Mouse (Mus musculus): ENCODE measurements around the gene Tgtp2. TPM values are rescaled to one million over a fixed set of nuclear protein-coding genes. Genes with fewer than 3 reads are reported as not detected.
A peak's percentile ranks its signal among the peaks of the same experiment; 100 is the strongest.

The Tgtp2 gene
- total and polyA plus RNA-seq, 2 experiments from 2014 or later: 0.19 TPM; not detected in 1

- Histone ChIP-seq H3K4me2 (ENCODE audit: low read depth, low read length, poor library complexity, severe bottlenecking) (no peak overlapping the region), H3K9me3 (ENCODE audit: low read length) (no peaks in the 10 kb centered on the region), H3K4me1 (ENCODE audit: insufficient read depth, low read length) (no peaks in the 10 kb centered on the region), H3K9ac (replicated peaks; ENCODE audit: low read length, poor library complexity, severe bottlenecking) (no peak overlapping the region), H3K27ac (ENCODE audit: low read depth, low read length) (no peak overlapping the region), H3K4me3 (ENCODE audit: low read depth, low read length) (no peak overlapping the region), H3K27me3 (ENCODE audit: insufficient read depth, low read length) (no peaks in the 10 kb centered on the region; the same call in 1 of the 2 replicates), H3K36me3 (ENCODE audit: insufficient read depth, low read length) (no peaks in the 10 kb centered on the region)
- no peak for TF ChIP-seq CTCF (IDR thresholded peaks at IDR 0.05)
- no peak for ATAC-seq (ENCODE audit: low FRiP score)
- 73% methylated on average over 1 of the region's 1 CpGs for WGBS
- DNase-seq (ENCODE audit: low spot score): no peak
Measured at GRCm38 (mm10) chr11:49105752-49106151, 41.7 kb upstream of the Tgtp2 start.

GRCm38 (mm10) chr11:49103047-49103693 lies 39.2 kb upstream of the Tgtp2 start:
- Histone ChIP-seq H3K27ac (ENCODE audit: low read depth, low read length) (no peak overlapping the region), H3K36me3 (ENCODE audit: insufficient read depth, low read length) (no peaks in the 10 kb centered on the region), H3K9me3 (ENCODE audit: low read length) (no peaks in the 10 kb centered on the region), H3K4me1 (ENCODE audit: insufficient read depth, low read length) (no peaks in the 10 kb centered on the region), H3K4me3 (ENCODE audit: low read depth, low read length) (no peak overlapping the region), H3K4me2 (ENCODE audit: low read depth, low read length, poor library complexity, severe bottlenecking) (no peak overlapping the region; the same call in 1 of the 2 replicates), H3K9ac (replicated peaks; ENCODE audit: low read length, poor library complexity, severe bottlenecking) (no peak overlapping the region), H3K27me3 (ENCODE audit: insufficient read depth, low read length) (no peaks in the 10 kb centered on the region; the same call in 1 of the 2 replicates)
- peak; percentile 96 for TF ChIP-seq CTCF (IDR thresholded peaks at IDR 0.05)
- ATAC-seq (ENCODE audit: low FRiP score): peak; percentile 72
- WGBS: 15% methylated on average over 8 of the region's 8 CpGs
- peak; percentile 84 for DNase-seq (ENCODE audit: low spot score)

- no peak overlapping the region for H3K27ac ChIP-seq (ENCODE audit: low read depth, low read length)
- 62% methylated on average over 5 of the region's 5 CpGs for WGBS
- no peaks in the 10 kb centered on the region for H3K36me3 ChIP-seq (ENCODE audit: insufficient read depth, low read length)
- TF ChIP-seq CTCF (IDR thresholded peaks at IDR 0.05): no peak
- no peaks in the 10 kb centered on the region; the same call in 1 of the 2 replicates for H3K27me3 ChIP-seq (ENCODE audit: insufficient read depth, low read length)
- ATAC-seq (ENCODE audit: low FRiP score) (no peak), DNase-seq (ENCODE audit: low spot score) (no peak)
- no peak overlapping the region for H3K9ac ChIP-seq (replicated peaks; ENCODE audit: low read length, poor library complexity, severe bottlenecking)
- H3K4me3 ChIP-seq (ENCODE audit: low read depth, low read length): no peak overlapping the region
- no peak overlapping the region for H3K4me2 ChIP-seq (ENCODE audit: low read depth, low read length, poor library complexity, severe bottlenecking)
- no peaks in the 10 kb centered on the region for H3K9me3 ChIP-seq (ENCODE audit: low read length)
- H3K4me1 ChIP-seq (ENCODE audit: insufficient read depth, low read length): no peaks in the 10 kb centered on the region
Measured at GRCm38 (mm10) chr11:49101500-49101899, 37.5 kb upstream of the Tgtp2 start.

- H3K4me3 ChIP-seq (ENCODE audit: low read depth, low read length): no peak overlapping the region
- no peak for TF ChIP-seq CTCF (IDR thresholded peaks at IDR 0.05)
- 80% methylated on average over 3 of the region's 3 CpGs for WGBS
- H3K36me3 ChIP-seq (ENCODE audit: insufficient read depth, low read length): no peaks in the 10 kb centered on the region
- H3K4me1 ChIP-seq (ENCODE audit: insufficient read depth, low read length): no peaks in the 10 kb centered on the region
- no peak overlapping the region for H3K9ac ChIP-seq (replicated peaks; ENCODE audit: low read length, poor library complexity, severe bottlenecking)
- no peak overlapping the region for H3K4me2 ChIP-seq (ENCODE audit: low read depth, low read length, poor library complexity, severe bottlenecking)
- H3K27ac ChIP-seq (ENCODE audit: low read depth, low read length): no peak overlapping the region
- H3K27me3 ChIP-seq (ENCODE audit: insufficient read depth, low read length): no peaks in the 10 kb centered on the region
- ATAC-seq (ENCODE audit: low FRiP score) (no peak), DNase-seq (ENCODE audit: low spot score) (no peak)
- H3K9me3 ChIP-seq (ENCODE audit: low read length): no peaks in the 10 kb centered on the region
Measured at GRCm38 (mm10) chr11:49100409-49100808, 36.4 kb upstream of the Tgtp2 start.

GRCm38 (mm10) chr11:49095367-49095766 lies 31.4 kb upstream of the Tgtp2 start:
- Histone ChIP-seq H3K9ac (replicated peaks; ENCODE audit: low read length, poor library complexity, severe bottlenecking) (no peak overlapping the region), H3K36me3 (ENCODE audit: insufficient read depth, low read length) (no peaks in the 10 kb centered on the region), H3K4me3 (ENCODE audit: low read depth, low read length) (no peak overlapping the region), H3K4me2 (ENCODE audit: low read depth, low read length, poor library complexity, severe bottlenecking) (no peak overlapping the region), H3K27me3 (ENCODE audit: insufficient read depth, low read length) (no peaks in the 10 kb centered on the region), H3K9me3 (ENCODE audit: low read length) (no peaks in the 10 kb centered on the region), H3K4me1 (ENCODE audit: insufficient read depth, low read length) (no peaks in the 10 kb centered on the region), H3K27ac (ENCODE audit: low read depth, low read length) (no peak overlapping the region)
- WGBS: 78% methylated on average over 4 of the region's 4 CpGs
- DNase-seq (ENCODE audit: low spot score): no peak
- ATAC-seq (ENCODE audit: low FRiP score): no peak
- TF ChIP-seq CTCF (IDR thresholded peaks at IDR 0.05): no peak

- H3K4me2 ChIP-seq (ENCODE audit: low read depth, low read length, poor library complexity, severe bottlenecking): no peak overlapping the region
- H3K36me3 ChIP-seq (ENCODE audit: insufficient read depth, low read length): no peaks in the 10 kb centered on the region
- no peak overlapping the region for H3K9ac ChIP-seq (replicated peaks; ENCODE audit: low read length, poor library complexity, severe bottlenecking)
- no peak overlapping the region for H3K4me3 ChIP-seq (ENCODE audit: low read depth, low read length)
- 92% methylated on average over 6 of the region's 6 CpGs for WGBS
- H3K9me3 ChIP-seq (ENCODE audit: low read length): no peaks in the 10 kb centered on the region
- no peak for DNase-seq (ENCODE audit: low spot score)
- no peak overlapping the region for H3K27ac ChIP-seq (ENCODE audit: low read depth, low read length)
- no peak for TF ChIP-seq CTCF (IDR thresholded peaks at IDR 0.05)
- no peak for ATAC-seq (ENCODE audit: low FRiP score)
- H3K4me1 ChIP-seq (ENCODE audit: insufficient read depth, low read length): no peaks in the 10 kb centered on the region
- no peaks in the 10 kb centered on the region for H3K27me3 ChIP-seq (ENCODE audit: insufficient read depth, low read length)
Measured at GRCm38 (mm10) chr11:49093861-49094660, 30.1 kb upstream of the Tgtp2 start.
